Mouse (Mus musculus) 3134 (cell line): ENCODE results near the gene Vamp9.

Experiments used
- DNase-seq: peaks from one replicate; pipeline ENCODE4 v3.0.0-alpha.2; 2011; ENCODE audit warnings: low spot score; ENCODE audit not compliant: insufficient read length; ENCODE audit errors: extremely low read depth

Vamp9 gene

DNA sequence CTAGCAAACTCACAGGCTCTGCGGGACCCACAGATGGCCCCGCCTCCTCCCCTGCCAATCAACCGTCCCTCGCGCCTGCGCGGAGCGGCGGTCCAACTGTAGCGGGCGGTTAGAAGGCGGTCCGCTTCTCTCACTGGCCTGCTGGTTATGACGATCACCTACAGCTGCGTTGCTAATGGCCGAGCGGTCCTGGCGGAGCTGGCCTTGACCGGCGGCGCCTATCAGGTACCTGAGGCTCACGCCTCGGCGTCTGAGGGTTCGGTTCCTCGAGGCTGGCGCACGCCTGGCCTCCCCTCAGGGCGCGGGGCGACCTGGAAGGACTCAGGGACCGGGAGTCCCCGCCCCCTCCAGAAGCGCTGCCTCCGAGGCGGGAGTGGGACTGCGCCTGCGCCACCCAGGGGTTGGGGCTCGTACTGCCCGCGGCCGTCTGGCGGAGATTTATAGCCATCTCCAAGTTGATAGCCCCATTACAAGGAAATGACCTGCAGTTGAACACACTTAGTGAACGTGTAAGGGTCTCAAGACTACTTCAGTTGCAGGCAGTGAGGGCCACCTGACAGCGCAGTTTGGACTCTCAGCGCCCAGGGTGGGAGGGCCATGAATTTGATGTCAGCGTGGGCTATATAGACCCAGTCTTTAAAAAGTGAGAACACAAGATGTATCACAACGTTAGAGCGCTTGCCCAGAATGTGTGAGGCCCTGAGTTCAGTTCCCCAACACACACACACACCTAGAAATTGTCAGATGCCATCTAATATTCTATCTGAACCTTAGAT is at the start of gene Vamp9:
Gene Vamp9 (plus strand): TSS at position 74 of the 776 bp plus-strand sequence.
- DNase-seq, result no peak

DNA sequence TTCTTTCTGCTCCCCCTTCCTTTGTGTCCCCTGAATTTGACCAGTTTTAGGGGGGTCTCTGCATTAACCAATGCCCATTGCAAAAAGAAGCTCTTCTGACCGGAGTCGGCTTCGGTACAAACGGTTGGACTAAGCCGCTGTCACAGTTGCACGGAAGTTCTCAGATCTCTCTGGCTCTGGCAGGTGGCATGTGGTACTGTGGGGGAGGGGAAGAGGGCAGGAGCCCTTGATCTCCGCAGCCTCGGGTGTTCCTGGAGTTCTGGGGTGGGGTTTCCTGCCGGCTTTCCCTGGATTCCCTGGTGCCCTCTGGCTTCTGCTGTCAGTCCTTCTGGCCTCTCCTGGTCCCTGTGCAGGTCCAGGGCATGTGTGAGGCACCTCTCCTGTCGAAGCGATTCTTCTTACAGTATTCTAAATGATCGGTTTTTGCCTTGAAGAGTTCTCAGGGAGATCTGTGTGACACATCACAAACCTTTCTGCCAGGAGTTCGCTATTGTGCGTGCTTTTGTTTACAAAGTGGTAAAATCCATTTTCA is 48.9 kb upstream of the Vamp9 start:
- no peak for DNase-seq

DNA sequence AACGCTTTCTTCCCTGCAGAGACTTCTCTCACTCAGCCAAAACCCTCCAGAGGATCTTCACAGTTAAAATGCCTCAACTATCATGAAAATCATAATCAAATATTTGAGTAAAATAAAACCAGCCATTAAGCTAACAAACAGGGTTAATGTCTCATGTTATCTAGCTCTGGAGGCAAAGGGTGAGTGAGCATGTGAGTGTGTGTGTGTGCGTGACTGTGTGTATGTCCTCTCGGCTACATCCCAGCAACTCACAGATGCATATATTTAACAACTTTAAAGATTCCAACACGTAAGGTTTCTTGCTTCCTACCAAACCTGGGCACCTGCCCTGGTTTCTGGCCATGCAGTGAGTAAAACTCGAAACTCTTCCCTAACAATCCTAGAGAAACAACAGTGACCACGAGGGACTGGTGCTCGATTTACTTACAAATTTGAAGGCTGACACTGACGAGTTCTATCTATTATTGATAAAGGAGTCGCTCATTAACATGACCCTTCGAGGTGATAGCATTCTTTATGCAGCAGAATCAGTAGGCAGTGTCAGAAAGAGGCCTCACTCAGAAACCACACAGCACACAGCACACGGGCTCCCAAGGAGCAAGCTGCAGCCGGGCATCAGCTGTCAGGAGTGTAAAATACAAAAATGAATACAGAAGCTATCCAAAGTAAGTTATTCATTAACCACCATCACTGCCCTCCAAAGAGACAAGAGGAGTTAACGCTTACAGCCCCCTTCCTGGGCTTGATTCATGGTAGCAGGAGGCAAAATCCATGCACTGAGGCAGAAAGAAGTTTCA is 46.2 kb upstream of the Vamp9 start:
- DNase-seq, result no peak

DNA sequence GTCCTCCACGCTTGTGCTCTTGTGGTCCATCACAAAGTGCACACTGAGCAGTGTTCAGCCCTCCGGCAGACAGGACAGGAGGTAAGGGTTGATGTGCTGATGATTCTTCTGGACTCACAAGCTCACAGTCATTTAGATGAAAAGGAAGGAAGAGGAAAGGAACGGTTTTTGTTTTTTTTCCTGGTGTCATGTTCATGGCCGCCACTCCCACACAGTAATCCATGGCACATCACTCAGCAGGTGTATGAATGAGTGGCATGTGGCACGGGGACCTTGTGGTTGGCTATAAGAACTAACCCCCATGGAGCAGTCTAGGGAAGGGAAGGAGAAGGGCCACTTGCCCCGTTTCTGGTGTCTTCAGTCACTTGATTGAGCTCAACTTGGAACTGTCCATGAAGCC is 44.2 kb upstream of the Vamp9 start:
- DNase-seq, result no peak

DNA sequence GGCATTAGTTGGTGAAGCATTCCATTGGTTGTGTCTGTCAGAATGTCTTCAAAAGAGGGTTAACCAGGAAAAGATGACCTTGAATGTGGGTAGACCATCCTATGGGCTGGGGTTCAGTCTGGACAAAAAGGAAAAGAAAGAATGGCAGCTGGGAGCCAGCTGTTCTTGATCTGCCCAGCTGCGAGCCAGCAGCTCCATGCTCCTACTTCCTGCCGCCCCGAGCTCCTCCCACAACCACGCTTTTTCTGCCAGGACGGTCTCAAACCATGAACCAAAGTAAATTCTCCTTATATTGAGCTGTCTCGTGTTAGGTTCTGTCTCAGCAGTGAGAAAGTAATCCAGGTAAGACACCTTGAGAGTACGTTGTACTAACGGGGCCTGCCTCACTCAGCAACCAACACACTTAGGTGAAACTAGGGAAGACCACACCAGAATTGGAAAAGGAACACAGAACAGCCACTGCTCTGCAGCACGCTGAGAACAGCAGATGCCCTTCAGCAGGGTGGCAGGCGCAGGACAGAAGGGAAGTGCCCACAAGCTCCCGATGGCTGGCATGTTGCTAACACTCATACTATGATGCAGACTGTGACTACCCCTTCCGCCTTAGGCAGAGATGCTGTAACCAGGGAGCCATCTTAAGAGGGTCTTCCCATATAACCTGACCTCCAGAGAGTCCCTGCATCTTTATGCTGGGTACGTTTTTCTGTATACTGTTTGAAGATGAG is 42.2 kb upstream of the Vamp9 start:
- no peak for DNase-seq

DNA sequence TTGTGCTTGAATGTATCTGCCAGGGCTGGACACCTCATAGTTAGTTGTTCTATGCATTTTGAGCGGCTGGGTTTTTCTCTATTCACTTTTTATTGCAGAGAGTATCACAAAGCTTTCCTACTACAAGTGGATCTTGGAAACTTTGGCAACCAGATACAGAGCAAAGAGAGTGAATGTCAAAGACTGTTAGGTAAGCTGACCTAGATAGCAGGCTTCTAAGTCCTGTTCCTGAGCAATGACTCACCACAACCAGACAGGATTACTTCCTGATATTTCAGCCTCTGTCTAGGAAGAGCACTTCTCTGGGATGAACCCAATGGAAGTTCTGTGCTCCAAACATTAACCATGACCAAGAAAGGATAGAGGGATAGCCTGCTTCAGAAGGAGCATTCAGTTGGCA is 40.3 kb upstream of the Vamp9 start:
- no peak for DNase-seq

DNA sequence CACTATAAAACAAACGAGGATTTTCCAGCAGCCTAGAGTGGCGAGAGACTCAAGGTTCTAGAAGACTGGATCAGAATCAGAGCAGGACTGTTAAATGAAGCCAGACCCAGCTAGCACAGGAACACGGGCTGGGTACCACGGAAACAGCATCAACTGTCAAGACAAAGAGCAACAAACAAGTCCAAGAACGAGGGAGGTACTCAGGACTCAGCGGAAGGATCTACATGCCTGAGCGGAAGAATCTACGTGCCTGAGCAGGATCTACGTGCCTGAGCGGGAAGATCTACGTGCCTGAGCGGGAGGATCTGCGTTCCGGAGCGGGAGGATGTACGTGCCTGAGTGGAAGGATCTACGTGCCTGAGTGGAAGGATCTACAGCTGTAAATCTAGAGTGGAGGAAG is 37.8 kb upstream of the Vamp9 start:
- DNase-seq, result no peak

DNA sequence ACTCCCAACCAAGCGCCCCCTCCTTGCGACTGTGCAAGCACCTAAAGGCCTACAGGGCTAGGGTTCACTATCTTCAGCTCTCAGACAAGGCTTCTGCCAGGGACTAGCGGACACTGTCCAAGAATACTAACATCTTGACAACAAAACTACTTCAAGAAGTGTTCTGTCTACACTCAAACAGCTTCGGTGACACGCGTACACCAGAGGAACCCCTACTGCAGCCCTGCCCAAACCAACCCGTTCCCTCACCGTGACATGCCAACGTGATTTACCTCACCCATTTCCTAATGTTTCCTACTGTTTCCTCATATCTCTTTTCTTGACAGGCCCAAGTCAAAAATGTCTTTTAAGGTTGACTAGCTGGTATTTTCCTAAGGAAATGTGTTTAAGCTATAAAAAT is 37.1 kb upstream of the Vamp9 start:
- DNase-seq, result no peak

DNA sequence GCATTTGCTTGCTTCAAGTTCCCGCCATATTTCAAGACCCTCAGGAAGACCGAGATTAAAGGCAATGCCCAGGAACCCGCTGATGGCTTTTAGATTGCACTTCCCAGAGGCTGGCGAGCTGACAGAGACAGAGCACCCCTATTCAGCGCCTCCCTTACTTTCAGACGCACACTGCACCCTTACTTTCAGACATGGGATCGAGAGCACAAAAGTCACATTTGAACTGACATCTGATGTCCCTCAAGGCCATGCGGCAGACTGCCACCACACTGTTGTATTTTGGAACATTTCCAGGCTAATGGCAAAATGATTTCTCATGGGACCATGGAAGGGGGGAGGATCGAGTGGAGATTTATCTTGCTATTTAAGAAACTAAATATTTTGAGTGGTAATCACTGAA is 28.5 kb upstream of the Vamp9 start:
- DNase-seq, result no peak

DNA sequence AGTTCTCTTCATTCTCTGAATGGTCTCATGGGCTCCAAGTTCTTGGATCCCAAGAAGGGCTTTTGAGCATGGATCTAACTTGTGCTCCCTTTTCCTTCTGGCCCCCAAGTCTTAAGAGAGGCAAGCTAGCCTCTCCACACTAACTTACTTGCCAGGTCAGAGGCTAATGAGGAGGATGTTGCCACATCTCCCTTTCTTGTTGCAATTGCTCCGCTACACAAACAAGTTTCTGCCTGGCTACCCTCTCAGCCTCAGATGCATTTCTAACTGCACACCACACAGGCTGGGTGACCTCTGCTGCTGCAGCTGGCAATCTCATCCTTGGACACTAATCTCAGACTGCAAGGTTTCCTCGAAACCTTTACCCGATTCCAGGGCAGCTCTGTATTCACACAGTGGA is 23.6 kb upstream of the Vamp9 start:
- DNase-seq, result no peak

DNA sequence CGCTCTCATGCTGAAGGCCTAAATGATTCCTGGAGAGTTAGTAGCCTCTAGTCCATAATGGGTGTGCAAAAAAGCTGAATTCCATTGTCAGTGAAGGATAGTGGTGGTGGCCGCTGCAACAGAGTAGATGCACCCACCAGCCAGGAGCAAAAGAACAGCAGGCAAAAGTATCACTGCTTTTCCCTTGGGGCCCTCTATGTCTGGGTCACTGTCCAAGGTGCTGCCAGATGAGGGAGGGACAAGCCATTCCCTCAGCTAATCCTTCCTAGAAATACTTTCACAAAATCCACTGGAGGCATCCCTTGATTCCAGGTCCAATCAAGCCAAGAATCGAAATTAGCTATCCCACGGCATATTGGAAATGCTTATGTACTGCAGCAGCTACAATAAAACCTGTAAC is 22.0 kb upstream of the Vamp9 start:
- DNase-seq, result no peak

DNA sequence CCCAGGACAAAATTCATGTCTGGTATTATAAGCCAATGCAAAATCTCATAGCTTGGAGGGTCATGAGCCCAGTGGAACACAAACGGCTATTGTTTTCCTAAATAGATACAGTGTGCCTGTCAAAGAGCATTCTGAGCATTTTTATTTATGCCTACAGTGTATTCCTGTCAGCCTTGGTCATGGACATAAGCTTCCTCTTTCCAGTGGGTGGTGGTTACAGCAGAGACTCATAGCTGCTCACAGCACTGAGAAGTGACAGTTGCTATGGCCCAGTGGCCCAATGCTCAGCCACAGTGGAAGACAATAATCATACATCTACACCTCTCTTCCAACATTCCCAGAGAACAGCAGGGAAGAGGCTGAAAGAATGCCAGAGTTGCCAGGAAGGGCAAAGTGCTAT is 18.9 kb upstream of the Vamp9 start:
- no peak for DNase-seq

DNA sequence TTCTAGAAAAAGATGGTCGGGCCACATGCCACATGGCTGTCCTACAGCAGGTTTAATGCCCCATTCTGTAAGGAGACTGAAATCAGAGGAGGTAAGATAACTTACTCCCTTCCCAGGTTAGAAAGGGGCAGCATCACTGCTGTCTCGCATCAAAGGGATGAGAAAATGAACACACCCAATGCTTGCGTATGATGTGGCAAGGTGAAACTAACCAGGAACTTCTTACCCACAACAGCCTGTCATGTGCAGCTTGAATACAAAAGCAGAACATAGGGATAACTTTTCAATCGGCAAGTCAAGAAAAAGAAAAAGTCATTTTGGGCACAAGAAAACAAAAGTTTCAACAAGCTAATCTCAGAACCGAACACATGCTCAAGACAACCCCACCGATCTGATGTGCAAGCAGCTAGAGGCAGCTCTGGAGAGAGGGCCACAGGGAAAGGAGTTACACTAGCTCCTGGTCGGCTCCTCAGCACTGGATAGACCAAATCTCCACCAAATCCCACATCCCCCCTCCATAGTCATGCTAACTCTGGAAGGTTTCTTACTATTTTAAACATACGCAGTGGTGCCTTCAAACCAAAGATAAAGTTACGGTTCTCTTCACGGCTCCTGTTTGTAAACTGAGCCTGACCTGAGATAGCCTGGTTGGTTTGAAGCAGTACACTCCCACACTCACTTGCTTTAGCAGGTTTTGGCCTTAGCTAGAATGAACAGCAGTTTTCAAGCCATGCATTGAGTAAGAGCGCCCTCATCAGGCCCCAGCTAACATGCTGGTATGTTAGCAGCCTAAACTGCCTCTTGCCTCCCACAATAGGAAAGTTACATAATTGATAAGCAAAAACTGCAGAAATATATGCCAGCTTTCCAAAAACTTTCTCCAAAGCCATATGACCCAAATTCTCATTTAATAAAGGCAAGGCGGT is 14.3 kb upstream of the Vamp9 start:
- DNase-seq, result no peak

DNA sequence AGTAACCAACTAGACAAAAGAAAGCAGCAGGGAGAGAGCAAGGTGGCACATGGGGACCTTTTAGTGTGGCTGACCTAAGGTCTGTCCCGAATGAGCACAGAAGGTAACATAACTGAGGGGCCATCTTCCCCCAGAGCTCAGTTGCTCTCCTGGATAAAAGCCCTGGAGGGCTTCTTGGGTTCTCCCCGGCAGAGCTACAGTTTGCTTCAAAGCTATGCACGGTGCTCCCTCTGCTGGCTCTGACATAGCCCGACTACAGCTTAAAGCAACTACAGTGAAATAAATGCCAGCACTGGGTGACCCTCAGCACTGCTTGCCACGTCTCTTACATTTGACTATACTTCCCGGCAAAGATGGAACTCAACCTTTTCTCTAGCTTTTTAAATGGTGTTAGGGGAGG is 6.0 kb upstream of the Vamp9 start:
- no peak for DNase-seq

DNA sequence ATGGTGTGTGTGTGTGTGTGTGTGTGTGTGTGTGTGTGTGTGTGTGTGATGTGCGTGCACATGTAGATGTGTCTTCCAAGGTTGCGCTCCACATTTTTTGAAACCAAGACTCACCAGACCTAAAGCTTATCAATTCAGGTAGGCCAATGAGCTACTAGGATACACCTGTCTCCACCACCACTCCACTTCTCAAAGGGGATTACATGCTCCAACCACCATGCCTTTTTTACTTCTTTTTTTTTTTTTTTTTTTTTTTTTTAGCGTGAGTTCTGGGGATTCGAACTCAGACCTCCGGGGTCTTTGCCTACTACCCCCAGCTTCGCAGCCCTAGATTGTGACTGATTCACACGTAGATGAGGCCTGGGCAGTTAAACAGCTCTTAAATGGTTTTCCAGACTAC is 323 bp upstream of the Vamp9 start:
- DNase-seq, result no peak

DNA sequence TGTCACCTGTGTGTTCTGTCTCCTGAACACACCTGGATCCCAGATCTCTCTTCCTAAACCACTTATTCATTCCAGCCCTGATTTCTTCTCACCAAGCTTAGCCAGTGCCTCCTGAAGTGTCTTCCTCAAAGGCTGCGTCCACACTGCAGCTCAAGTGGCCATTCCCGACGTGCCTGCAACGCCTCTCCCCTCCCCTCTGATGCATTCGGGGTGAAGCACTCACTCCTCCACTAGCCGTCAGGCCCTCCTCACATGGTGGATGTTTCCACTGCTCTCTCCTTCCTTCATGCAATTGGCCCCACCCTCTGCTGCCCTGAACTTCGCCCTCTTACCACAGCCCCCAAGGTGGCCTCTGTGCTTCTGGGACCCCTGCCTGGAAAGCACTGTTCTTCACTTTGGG is 9.4 kb downstream of the Vamp9 start:
- no peak for DNase-seq

DNA sequence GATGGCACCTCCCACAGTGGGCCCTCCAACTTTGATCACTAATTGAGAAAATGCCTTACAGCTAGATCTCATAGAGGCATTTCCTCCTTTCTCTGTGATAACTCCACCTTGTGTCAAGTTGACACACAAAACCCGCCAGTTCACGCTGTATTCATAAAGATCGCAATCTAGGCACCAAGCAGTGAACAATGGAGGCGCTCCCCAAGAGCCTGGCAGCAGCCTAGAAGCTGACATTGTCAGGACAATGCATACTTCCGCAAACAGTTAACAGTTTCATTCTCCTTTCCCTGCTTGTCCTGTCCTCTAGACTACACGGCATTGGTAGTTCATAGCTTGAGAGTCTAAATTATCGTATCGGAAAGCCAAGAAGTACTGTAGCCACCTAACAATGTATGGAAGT is 16.0 kb downstream of the Vamp9 start:
- no peak for DNase-seq

DNA sequence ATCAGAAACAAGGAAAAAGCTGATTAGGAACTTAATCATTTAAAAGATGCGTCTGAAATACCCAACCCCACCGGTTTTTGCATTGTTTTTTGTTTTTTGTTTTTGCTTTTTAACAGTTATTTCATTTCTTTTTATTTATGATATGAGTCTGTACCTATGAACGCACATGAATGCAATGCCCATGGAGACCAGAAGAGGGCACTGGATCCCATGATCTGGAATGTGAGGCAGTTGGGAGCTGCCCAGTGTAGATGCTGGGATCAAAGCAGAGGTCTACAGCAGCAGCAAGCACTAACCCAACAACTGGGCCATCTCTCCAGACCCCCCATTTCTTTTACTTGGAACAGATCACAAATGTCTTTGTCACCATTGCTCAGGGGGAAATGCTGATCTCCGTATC is 21.9 kb downstream of the Vamp9 start:
- no peak for DNase-seq

DNA sequence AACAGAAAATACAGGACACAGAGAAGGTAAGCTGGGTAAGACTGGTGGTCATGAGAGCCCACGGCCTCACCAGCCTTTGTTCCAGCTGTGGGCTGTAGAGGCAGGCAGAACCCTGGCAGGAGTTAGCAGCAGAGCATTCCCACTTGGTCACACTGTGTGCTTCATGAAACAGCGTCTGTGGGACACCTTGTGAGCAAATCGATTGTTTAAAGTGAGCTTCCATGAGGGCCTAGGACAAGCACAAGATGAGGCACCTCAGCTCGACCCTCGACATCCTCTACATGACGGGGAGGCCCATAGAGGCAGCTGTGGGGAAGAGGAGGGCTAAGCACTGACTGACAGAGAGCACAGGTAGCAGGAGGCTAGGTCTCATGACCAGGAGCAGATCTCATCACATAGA is 25.9 kb downstream of the Vamp9 start:
- DNase-seq, result no peak

DNA sequence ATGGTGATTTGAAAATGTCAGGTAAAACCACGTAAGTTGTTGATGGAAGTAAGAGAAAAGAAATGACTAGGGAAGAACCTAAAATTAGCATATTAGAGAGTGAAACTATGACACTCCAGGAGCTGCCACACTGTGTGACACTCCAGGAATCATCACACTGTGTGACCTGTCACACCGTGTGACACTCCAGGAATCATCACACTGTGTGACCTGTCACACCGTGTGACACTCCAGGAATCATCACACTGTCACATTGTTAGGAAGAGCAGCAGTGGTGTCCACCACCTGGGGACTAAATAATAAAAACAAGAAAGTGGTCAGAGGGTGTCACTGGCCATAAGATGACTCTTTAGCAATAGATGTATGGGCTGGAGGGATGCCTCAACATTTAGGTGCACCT is 33.4 kb downstream of the Vamp9 start:
- no peak for DNase-seq
